Mouse (Mus musculus) leukemia stem cell, adult 10-12 weeks (primary cell): Measurements from ENCODE around the gene Gm9964. TPM values are rescaled to one million over a fixed set of nuclear protein-coding genes. Genes with fewer than 3 reads are reported as not detected.

ENCODE experiments used
- polyA plus RNA-seq: library from polyadenylated mRNA; stranded (reverse); fragments of >175 nt; gene quantifications from 2 replicates; pipeline ENCODE4 v1.2.3, GENCODE M21; 2012; ENCODE audit warnings: low replicate concordance

Gene Gm9964
- not detected in 2 replicates for polyA plus RNA-seq

DNA sequence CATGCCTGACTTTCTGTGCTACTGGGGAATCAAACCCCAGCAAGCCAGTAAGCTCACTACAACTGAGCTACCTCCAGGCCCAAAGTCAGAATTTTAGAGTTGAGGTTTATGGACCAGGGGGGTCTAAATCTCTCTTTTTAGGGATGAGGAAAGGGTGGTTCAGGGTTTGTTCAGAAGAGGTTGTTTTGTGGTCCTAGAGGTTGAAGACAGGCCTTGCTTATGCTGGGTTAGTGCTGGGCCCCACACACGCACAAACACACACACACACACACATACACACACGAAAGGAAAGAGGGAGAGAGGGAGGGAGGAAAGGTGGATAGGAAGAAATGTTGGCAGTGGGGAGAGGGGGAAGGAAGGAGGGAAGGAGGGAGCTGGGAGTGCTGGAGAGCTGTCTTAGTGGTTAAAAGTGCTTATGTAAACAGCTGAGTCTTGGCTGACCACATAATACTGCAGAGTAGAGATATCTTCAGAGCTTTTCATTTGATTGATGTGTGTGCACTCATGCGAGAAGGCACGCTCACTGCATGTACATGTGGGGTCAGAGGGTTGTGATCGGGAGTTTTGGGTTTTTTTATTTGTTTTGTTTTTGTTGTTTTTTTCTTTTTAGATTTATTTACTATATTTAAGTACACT lies at the start of gene Gm9964:
TSS of gene Gm9964 (minus strand) at position 51 of the 636 bp plus-strand sequence.

DNA sequence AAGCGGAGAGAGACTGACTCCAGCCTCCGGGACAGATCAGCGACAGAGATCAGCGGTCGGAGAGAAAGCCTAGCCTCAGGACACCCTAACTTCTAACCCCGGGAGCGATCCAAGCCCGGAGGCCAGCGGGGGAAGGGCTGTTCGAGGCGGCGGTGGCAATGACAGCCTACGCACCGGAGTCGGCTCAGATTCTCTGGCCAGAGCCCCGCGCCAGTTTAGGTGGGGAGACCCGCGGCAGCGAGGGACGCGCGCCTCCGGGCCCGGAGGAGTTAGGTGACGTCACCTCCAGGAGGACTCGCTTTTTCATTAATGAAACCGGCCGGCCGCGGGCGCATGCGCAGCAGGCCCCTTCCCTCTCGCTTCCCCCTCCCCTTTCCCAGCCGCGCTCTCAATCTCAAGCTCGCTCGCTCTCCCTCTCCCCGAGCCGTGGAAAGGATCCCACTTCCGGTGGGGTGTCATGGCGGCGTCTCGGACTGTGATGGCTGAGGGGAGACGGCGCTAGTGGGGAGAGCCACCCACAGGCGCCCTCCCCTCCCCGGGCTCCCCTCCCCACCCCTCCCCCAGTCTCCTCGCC lies 42.6 kb upstream of the Gm9964 start, which contains the start of gene Nf1:
TSS of gene Nf1 (plus strand) at position 460 of the 574 bp plus-strand sequence.

DNA sequence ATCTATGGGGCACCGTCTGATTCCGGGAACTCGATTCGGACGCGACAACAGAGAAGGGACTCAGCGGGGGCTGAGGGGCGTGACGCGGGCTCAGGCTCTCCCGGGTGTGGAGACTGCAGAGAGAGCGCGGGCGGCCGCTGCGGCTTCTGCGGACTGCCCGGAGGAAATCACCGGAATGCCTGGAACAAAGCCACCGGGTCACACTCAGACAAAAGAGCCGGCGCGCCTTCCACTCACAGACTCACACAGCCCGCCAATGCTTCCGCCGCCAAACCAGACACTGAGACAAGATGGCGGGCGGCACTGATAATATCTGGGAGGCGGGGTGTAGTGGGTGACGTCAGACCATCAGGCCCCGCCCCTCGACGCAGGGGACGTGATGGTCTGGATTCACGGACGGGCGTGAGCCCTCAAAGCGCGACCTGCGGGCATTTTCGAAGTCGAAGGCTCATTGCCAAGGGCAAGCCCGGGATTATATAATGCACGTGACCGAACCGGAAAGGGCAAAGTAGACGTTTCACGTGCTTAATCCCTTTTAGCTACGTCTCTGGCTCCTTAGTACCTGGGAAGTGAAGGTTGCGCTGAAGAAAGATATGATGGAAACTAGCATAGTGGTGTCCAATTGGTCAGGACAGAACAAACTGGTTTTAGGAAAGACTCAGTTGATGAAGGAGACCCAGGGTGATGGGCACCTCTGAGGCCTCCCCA lies 42.2 kb downstream of the Gm9964 start, which contains the start of gene Wsb1:
TSS of gene Wsb1 (minus strand) at position 281 of the 708 bp plus-strand sequence.

Other genes starting within 250 kb of the Gm9964 start
- gene Ksr1, start 150.5 kb downstream of the Gm9964 start, polyA plus RNA-seq, result 18.8 and 51.4 TPM in 2 replicates
- 101 and 107 TPM in 2 replicates for gene Wsb1, start 42.2 kb downstream of the Gm9964 start, polyA plus RNA-seq
- gene Nf1, start 42.8 kb upstream of the Gm9964 start, polyA plus RNA-seq, result 8.3 and 18.1 TPM in 2 replicates
- not detected in 2 replicates for gene Omg, start 207.2 kb upstream of the Gm9964 start, polyA plus RNA-seq
- gene Evi2b, start 226.9 kb upstream of the Gm9964 start, polyA plus RNA-seq, result 3.7 and 12.6 TPM in 2 replicates
- 0.06 and 0.18 TPM in 2 replicates for gene Evi2, start 233.7 kb upstream of the Gm9964 start, polyA plus RNA-seq
- gene Evi2a, start 233.7 kb upstream of the Gm9964 start, polyA plus RNA-seq, result 0.25 and 0.68 TPM in 2 replicates